Mouse (Mus musculus) small intestine, adult 2 months (tissue): ENCODE results near the gene Zfp664.

ENCODE experiments used
- CTCF ChIP-seq: fragments of 200-500 bp; IDR thresholded peaks from 2 replicates; pipeline ENCODE4 v1.5.1; 2012; ENCODE audit warnings: low read depth, mild to moderate bottlenecking, control low read depth, inconsistent platforms, low read length, moderate library complexity, mixed read lengths; ENCODE audit not compliant: insufficient replicate concordance, insufficient read length; ENCODE audit errors: extremely low read depth
- POLR2A ChIP-seq: fragments of 200-500 bp; IDR thresholded peaks from 2 replicates; pipeline ENCODE4 v1.6.1; 2012; ENCODE audit warnings: low read depth, mild to moderate bottlenecking, control low read depth, inconsistent platforms, low read length, moderate library complexity

- TF ChIP-seq CTCF, result no peak
- TF ChIP-seq POLR2A, result no peak
Observed at GRCm38 (mm10) chr5:124879801-124880200, 17.3 kb downstream of the Zfp664 start.
